Mouse (Mus musculus): ENCODE results near the gene Ugt1a8. TPM values are rescaled to one million over a fixed set of nuclear protein-coding genes. Genes with fewer than 3 reads are reported as not detected.

Ugt1a8 gene
- polyA plus RNA-seq, 1 experiment, result 0.20 TPM

DNA sequence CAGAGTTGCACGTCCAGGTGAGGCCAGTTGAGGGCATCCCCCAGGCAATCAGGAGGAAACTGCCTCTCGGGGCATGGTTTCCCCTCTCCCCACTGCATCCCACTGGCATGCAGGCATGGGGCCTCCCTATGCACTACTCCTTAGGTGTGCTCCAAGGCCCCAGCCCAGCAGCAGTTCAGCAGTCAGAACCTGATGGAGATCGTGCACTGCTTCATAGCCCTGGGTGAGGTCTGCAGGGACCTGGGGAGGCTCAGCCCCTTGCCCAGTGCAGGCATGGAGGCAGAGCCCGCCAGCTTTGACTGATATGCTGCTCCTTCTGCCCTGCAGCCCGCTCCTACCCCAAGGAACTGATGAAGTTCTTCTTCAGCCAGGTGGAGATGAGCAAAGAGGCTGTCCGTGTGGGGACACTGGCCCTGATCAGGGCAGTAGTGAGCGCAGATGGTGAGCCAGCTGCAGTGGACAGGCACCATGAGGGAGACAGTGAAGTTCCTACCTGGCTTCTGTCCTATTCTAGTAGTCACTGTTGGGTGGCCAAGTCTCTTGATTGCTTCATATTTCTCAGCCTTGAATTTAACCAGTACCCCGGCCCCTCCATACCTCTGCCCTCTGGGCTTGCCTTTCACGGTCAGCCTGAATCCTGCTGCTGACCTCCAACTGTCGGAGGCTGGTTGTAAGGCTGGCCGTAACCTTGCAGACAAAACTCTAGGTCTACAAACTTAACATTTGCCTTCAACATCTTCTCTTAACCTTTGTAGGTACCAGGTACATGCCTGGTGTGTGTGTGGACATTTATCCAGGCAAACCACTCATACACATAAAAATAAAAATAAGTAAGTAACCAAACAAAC is 147.7 kb downstream of the Ugt1a8 start:
- no peak for TF ChIP-seq POLR2A (IDR thresholded peaks at IDR 0.05; ENCODE audit: low read depth, low read length)
- TF ChIP-seq CTCF (conservative IDR thresholded peaks at IDR 0.05; ENCODE audit: insufficient read depth, insufficient read length, low read depth, low read length), result no peak
- no peak for DNase-seq
- Histone ChIP-seq H3K27ac (ENCODE audit: insufficient read depth, low read depth, low read length) (no peak overlapping the region), H3K36me3 (ENCODE audit: control insufficient read depth, insufficient read depth, low read length) (no peaks in the 10 kb centered on the region), H3K4me1 (ENCODE audit: control insufficient read depth, insufficient read depth, low read length) (no peaks in the 10 kb centered on the region), H3K27me3 (replicated peaks; ENCODE audit: control insufficient read depth, insufficient read depth, low read length) (no peaks in the 10 kb centered on the region), H3K4me3 (ENCODE audit: insufficient read depth, low read depth, low read length) (no peak overlapping the region)
- WGBS, result 60% methylated on average over 11 of the region's 11 CpGs

DNA sequence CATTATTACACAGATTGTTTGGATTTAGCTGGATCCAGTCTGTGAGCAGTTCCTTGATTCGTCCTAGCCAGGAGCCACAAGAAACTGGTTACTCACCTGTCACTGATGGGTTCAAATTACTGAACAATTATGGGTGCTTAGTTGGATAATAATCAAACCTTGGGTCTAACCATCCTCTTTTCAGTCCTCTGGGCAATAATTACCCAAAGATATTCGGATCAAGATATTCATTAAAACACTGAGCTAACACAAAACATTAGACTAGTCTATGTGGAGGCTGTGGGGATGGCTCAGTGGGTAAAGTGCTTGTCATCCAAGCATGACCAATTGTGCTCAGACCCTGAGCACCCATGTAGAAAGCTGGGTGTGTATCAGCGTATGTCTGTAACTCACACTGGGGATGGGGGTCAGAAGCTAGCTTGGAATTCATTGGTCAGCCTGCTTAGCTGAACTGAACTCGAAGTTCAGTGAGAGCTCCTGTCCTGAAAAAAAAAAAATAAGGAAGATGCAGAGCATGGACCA is 148.3 kb downstream of the Ugt1a8 start:
- Histone ChIP-seq H3K27ac (ENCODE audit: insufficient read depth, low read depth, low read length) (no peak overlapping the region), H3K4me1 (ENCODE audit: control insufficient read depth, insufficient read depth, low read length) (no peaks in the 10 kb centered on the region), H3K4me3 (ENCODE audit: insufficient read depth, low read depth, low read length) (no peak overlapping the region), H3K27me3 (replicated peaks; ENCODE audit: control insufficient read depth, insufficient read depth, low read length) (no peaks in the 10 kb centered on the region), H3K36me3 (ENCODE audit: control insufficient read depth, insufficient read depth, low read length) (no peaks in the 10 kb centered on the region)
- peak; percentile 89 for DNase-seq
- TF ChIP-seq POLR2A (IDR thresholded peaks at IDR 0.05; ENCODE audit: low read depth, low read length) (no peak), CTCF (conservative IDR thresholded peaks at IDR 0.05; ENCODE audit: insufficient read depth, insufficient read length, low read depth, low read length) (no peak)
- 37% methylated on average over 4 of the region's 4 CpGs for WGBS

DNA sequence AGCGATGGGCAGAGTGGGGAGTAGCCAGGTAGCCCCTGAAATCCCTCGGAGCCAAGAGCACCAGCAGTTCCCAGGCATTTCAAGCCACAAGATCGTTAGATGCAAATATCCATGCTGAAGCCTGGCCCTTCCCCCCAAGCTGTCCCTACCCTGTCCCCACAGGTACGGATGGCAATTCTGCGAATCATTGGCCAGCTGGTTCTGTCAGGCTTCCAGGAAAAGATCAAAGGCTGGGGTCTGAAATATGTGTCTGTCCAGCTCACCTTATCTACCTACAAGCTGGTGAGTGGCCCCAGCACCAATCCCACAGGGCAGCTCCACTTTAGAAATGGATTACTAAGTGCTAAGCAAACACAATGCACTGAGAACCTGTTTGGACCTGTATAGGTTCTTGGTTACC is 149.7 kb downstream of the Ugt1a8 start:
- Histone ChIP-seq H3K36me3 (ENCODE audit: control insufficient read depth, insufficient read depth, low read length) (no peaks in the 10 kb centered on the region), H3K27me3 (replicated peaks; ENCODE audit: control insufficient read depth, insufficient read depth, low read length) (no peaks in the 10 kb centered on the region), H3K27ac (ENCODE audit: insufficient read depth, low read depth, low read length) (no peak overlapping the region), H3K4me3 (ENCODE audit: insufficient read depth, low read depth, low read length) (no peak overlapping the region), H3K4me1 (ENCODE audit: control insufficient read depth, insufficient read depth, low read length) (no peaks in the 10 kb centered on the region)
- DNase-seq, result no peak
- 70% methylated on average over 5 of the region's 5 CpGs for WGBS
- TF ChIP-seq POLR2A (IDR thresholded peaks at IDR 0.05; ENCODE audit: low read depth, low read length) (no peak), CTCF (conservative IDR thresholded peaks at IDR 0.05; ENCODE audit: insufficient read depth, insufficient read length, low read depth, low read length) (no peak)

DNA sequence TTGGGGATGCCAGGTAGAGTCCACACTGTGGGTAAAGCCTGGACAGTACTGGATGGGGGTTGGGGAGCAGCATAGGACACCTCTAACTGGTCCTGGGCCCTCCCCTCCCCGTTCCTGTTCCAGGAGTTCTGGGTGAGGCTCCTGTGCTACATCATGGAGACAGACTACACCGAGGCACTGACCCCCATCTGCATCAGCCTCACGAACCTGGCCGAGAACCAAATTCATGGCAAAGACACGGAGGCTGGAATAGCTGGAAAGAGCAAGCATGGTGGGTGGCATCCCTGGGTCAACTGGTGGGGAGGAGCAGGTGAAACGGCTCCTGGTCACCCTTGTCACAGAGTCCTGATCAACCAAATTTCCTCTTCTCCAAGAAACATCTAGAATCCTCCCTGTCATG is 151.2 kb downstream of the Ugt1a8 start:
- no peaks in the 10 kb centered on the region for H3K27me3 ChIP-seq (replicated peaks; ENCODE audit: control insufficient read depth, insufficient read depth, low read length)
- DNase-seq, result no peak
- WGBS, result 68% methylated on average over 6 of the region's 6 CpGs

DNA sequence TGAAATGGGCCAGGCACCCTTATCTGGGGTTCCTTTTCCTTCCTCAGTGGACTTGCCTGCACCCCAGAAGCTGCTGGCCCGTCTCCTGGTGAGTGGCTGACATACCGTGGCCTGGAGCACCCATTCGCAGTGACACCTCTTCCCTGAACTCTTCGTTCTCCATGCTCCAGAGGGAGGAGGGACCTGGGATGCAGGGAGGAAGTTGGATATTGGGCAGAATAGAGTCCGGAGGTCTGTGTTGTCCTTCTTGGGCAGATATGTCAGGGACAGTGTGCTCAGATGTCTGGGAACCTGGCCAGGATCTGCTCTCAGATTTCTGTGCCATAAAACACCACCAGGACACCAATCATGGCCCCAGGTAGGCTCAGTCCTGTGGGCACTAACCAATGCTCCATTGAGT is 152.5 kb downstream of the Ugt1a8 start:
- Histone ChIP-seq H3K4me1 (ENCODE audit: control insufficient read depth, insufficient read depth, low read length) (no peaks in the 10 kb centered on the region), H3K27ac (ENCODE audit: insufficient read depth, low read depth, low read length) (no peak overlapping the region), H3K27me3 (replicated peaks; ENCODE audit: control insufficient read depth, insufficient read depth, low read length) (no peaks in the 10 kb centered on the region), H3K4me3 (ENCODE audit: insufficient read depth, low read depth, low read length) (no peak overlapping the region), H3K36me3 (ENCODE audit: control insufficient read depth, insufficient read depth, low read length) (no peaks in the 10 kb centered on the region)
- DNase-seq, result no peak
- TF ChIP-seq CTCF (conservative IDR thresholded peaks at IDR 0.05; ENCODE audit: insufficient read depth, insufficient read length, low read depth, low read length) (no peak), POLR2A (IDR thresholded peaks at IDR 0.05; ENCODE audit: low read depth, low read length) (no peak)
- 74% methylated on average over 5 of the region's 5 CpGs for WGBS

More for the DNA sequence above, 151.2 kb downstream of the Ugt1a8 start:
- TF ChIP-seq CTCF (conservative IDR thresholded peaks at IDR 0.05; ENCODE audit: insufficient read depth, insufficient read length, low read depth, low read length) (no peak), POLR2A (IDR thresholded peaks at IDR 0.05; ENCODE audit: low read depth, low read length) (no peak)
- Histone ChIP-seq H3K4me3 (ENCODE audit: insufficient read depth, low read depth, low read length) (no peak overlapping the region), H3K4me1 (ENCODE audit: control insufficient read depth, insufficient read depth, low read length) (no peaks in the 10 kb centered on the region), H3K36me3 (ENCODE audit: control insufficient read depth, insufficient read depth, low read length) (no peaks in the 10 kb centered on the region), H3K27ac (ENCODE audit: insufficient read depth, low read depth, low read length) (no peak overlapping the region)

DNA sequence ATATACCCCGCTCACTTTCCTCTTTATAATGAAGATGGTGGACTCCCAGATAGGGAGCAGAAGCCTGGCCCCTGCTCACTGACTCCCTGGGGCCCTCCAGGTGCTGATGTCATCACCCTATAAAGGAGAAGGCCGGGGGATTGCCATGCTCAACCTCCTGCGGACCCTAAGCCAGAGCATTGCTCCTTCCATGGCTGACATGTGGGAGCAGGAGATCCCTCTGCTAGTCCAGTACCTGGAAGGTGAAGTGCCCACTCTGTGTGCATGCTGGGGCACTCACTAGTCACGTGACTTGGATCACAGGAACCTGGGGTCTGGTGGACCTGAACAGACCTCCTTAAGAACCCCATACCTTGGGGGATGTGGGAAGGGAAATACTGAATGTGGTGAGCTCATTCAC is 153.0 kb downstream of the Ugt1a8 start:
- Histone ChIP-seq H3K36me3 (ENCODE audit: control insufficient read depth, insufficient read depth, low read length) (no peaks in the 10 kb centered on the region), H3K4me1 (ENCODE audit: control insufficient read depth, insufficient read depth, low read length) (no peaks in the 10 kb centered on the region), H3K27me3 (replicated peaks; ENCODE audit: control insufficient read depth, insufficient read depth, low read length) (no peaks in the 10 kb centered on the region), H3K27ac (ENCODE audit: insufficient read depth, low read depth, low read length) (no peak overlapping the region), H3K4me3 (ENCODE audit: insufficient read depth, low read depth, low read length) (no peak overlapping the region)
- WGBS, result 67% methylated on average over 4 of the region's 4 CpGs
- no peak for TF ChIP-seq CTCF (conservative IDR thresholded peaks at IDR 0.05; ENCODE audit: insufficient read depth, insufficient read length, low read depth, low read length)
- no peak for DNase-seq

DNA sequence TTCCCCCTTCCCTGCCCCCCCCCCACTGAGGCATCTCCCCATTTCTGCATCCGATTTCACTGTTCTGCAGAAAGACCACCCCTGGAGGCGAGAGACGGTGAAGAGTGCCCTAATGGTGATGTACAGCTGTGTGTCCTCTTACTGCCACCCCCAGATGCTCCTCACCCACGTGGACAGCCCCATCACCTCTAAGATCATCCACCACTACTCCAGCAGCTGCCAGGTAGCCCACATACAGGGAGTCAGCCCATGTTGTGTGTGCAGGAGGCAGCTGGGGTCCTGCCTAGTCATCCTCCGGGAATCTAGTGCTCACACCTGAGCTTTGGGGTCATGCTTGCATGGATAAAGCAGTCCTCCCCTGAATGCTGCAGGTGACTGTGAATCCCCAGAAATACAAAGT is 156.2 kb downstream of the Ugt1a8 start:
- no peak for DNase-seq
- no peak for TF ChIP-seq POLR2A (IDR thresholded peaks at IDR 0.05; ENCODE audit: low read depth, low read length)
- TF ChIP-seq CTCF (conservative IDR thresholded peaks at IDR 0.05; ENCODE audit: insufficient read depth, insufficient read length, low read depth, low read length), result no peak
- H3K36me3 ChIP-seq (ENCODE audit: control insufficient read depth, insufficient read depth, low read length), result no peaks in the 10 kb centered on the region
- WGBS, result 65% methylated on average over 5 of the region's 5 CpGs
- H3K4me1 ChIP-seq (ENCODE audit: control insufficient read depth, insufficient read depth, low read length), result no peaks in the 10 kb centered on the region
- no peaks in the 10 kb centered on the region for H3K27me3 ChIP-seq (replicated peaks; ENCODE audit: control insufficient read depth, insufficient read depth, low read length)
- H3K27ac ChIP-seq (ENCODE audit: insufficient read depth, low read depth, low read length), result no peak overlapping the region
- H3K4me3 ChIP-seq (ENCODE audit: insufficient read depth, low read depth, low read length), result no peak overlapping the region
